Mouse (Mus musculus) heart, embryonic 14.5 days (tissue): ENCODE results near the gene Unkl. TPM values are rescaled to one million over a fixed set of nuclear protein-coding genes. Genes with fewer than 3 reads are reported as not detected.
A peak's percentile ranks its signal among the peaks of the same experiment; 100 is the strongest.

Experiments
- ATAC-seq: fragments of 200-750 bp; cut with Nextera tagmentation; 2 replicates; pipeline ENCODE4 v1.8.0; 2017; ENCODE audit warnings: low read depth, moderate TSS enrichment; ENCODE audit not compliant: insufficient number of reproducible peaks, insufficient read depth, low FRiP score
- H3K27ac ChIP-seq, 2 experiments: fragments of 200-500 bp in 1 of 2; fragments of 300-500 bp in 1 of 2; sonication (generic) in 1 of 2; replicated peaks in 1 of 2; 2 replicates each; pipeline ENCODE4 v1.5.1; 2012 to 2014; ENCODE audit warnings: low read depth in 2 of 2, low read length in 2 of 2, control low read depth in 1 of 2, mild to moderate bottlenecking in 1 of 2, mixed read lengths in 1 of 2; ENCODE audit not compliant: control insufficient read depth in 1 of 2, insufficient read depth in 1 of 2
- H3K27me3 ChIP-seq: fragments of 300-500 bp; sonication (generic); 2 replicates; pipeline ENCODE4 v1.6.1; 2014; ENCODE audit warnings: mild to moderate bottlenecking, low read length, control low read depth; ENCODE audit not compliant: control insufficient read depth, insufficient read depth
- H3K36me3 ChIP-seq: fragments of 300-500 bp; sonication (generic); 2 replicates; pipeline ENCODE4 v1.6.1; 2014; ENCODE audit warnings: mild to moderate bottlenecking, control low read depth, low read length, mixed read lengths; ENCODE audit not compliant: control insufficient read depth, insufficient read depth
- H3K4me1 ChIP-seq, 2 experiments: fragments of 200-500 bp in 1 of 2; fragments of 300-500 bp in 1 of 2; sonication (generic) in 1 of 2; 2 replicates each; pipeline ENCODE4 v1.6.1; 2012 to 2014; ENCODE audit warnings: low read length in 2 of 2, control low read depth in 1 of 2, mixed read lengths in 1 of 2; ENCODE audit not compliant: control insufficient read depth in 2 of 2, insufficient read depth in 2 of 2
- H3K4me2 ChIP-seq: fragments of 300-500 bp; sonication (generic); 2 replicates; pipeline ENCODE4 v1.6.1; 2014; ENCODE audit warnings: mild to moderate bottlenecking, low read length
- H3K4me3 ChIP-seq, 2 experiments: fragments of 200-500 bp in 1 of 2; fragments of 300-500 bp in 1 of 2; sonication (generic) in 1 of 2; 2 replicates each; pipeline ENCODE4 v1.5.1; 2012 to 2014; ENCODE audit warnings: low read length in 2 of 2, mild to moderate bottlenecking in 2 of 2, control low read depth in 1 of 2, low read depth in 1 of 2, moderate library complexity in 1 of 2; ENCODE audit not compliant: control insufficient read depth in 1 of 2, insufficient read depth in 1 of 2
- H3K9ac ChIP-seq: fragments of 300-500 bp; sonication (generic); 2 replicates; pipeline ENCODE4 v1.6.1; 2014; ENCODE audit warnings: mild to moderate bottlenecking, low read length
- H3K9me3 ChIP-seq: fragments of 300-500 bp; sonication (generic); 2 replicates; pipeline ENCODE4 v1.6.1; 2016; ENCODE audit warnings: low read length, control low read depth; ENCODE audit not compliant: control insufficient read depth
- WGBS: fragments of 180-500 bp; shearing (Covaris S2); extraction: QIAGEN DNeasy Blood & Tissue Kit; methylation state at CpG from one replicate; pipeline ENCODE4 v1.1.7; 2014; 5-methylcytosine and 5-hydroxymethylcytosine counted together
- polyA plus RNA-seq: library from polyadenylated mRNA; unstranded; fragments of >200 nt; fragmentation: Nextera tagmentation; extraction: Ambion mirVana; gene quantifications from 2 replicates; pipeline ENCODE4 v1.2.1, GENCODE M21; 2014

The Unkl gene
- polyA plus RNA-seq, 1 experiment from 2014 or later = 2.7 TPM

GRCm38 (mm10) chr17:25169706-25170105 is 18.5 kb upstream of the Unkl start:
- Histone ChIP-seq H3K9ac (no peak overlapping the region), H3K27ac (no peak overlapping the region), H3K4me2 (no peak overlapping the region), H3K9me3 (no peaks in the 10 kb centered on the region), H3K4me1 (peaks cover 5 to 8% of the 10 kb centered on the region in 2 experiments; a peak in 1 of 4 replicates), H3K36me3 (no peaks in the 10 kb centered on the region), H3K27me3 (no peaks in the 10 kb centered on the region), H3K4me3 (no peak overlapping the region)
- 66% methylated on average over 2 of the region's 2 CpGs for WGBS
- ATAC-seq = no peak

GRCm38 (mm10) chr17:25172558-25172957 is 15.6 kb upstream of the Unkl start:
- ATAC-seq = no peak
- no peak overlapping the region for H3K27ac ChIP-seq

GRCm38 (mm10) chr17:25175411-25175810 is 12.8 kb upstream of the Unkl start, which contains the start of gene Gm38655:
Gene Gm38655 (minus strand): TSS chr17:25175471.
- no peak for ATAC-seq
- H3K27ac ChIP-seq = no peak within 1 kb of the TSS
- no peaks in the 10 kb centered on the region for H3K9me3 ChIP-seq
- no peak within 1 kb of the TSS for H3K9ac ChIP-seq
- H3K4me3 ChIP-seq = no peak within 1 kb of the TSS
- peaks cover 5 to 8% of the 10 kb centered on the region in 2 experiments; a peak in 1 of 4 replicates for H3K4me1 ChIP-seq
- no peaks in the 10 kb centered on the region for H3K36me3 ChIP-seq
- H3K4me2 ChIP-seq = no peak within 1 kb of the TSS
- H3K27me3 ChIP-seq = no peaks in the 10 kb centered on the region; the same call in 1 of the 2 replicates
- 63% methylated on average over 9 of the region's 9 CpGs for WGBS

More at GRCm38 (mm10) chr17:25172558-25172957, 15.6 kb upstream of the Unkl start:
- H3K9me3 ChIP-seq = no peaks in the 10 kb centered on the region
- WGBS = 85% methylated on average over 3 of the region's 3 CpGs
- H3K4me1 ChIP-seq = peaks cover 5 to 8% of the 10 kb centered on the region in 2 experiments; a peak in 1 of 4 replicates
- no peak overlapping the region for H3K9ac ChIP-seq
- no peak overlapping the region for H3K4me3 ChIP-seq
- no peak overlapping the region for H3K4me2 ChIP-seq
- no peaks in the 10 kb centered on the region; the same call in 1 of the 2 replicates for H3K27me3 ChIP-seq
- no peaks in the 10 kb centered on the region for H3K36me3 ChIP-seq

- Histone ChIP-seq H3K4me3 (no peak overlapping the region), H3K9me3 (no peaks in the 10 kb centered on the region), H3K9ac (no peak overlapping the region), H3K4me1 (peaks cover 8 to 24% of the 10 kb centered on the region in 2 experiments), H3K36me3 (no peaks in the 10 kb centered on the region), H3K27me3 (peaks cover 9% of the 10 kb centered on the region; the same call in 1 of the 2 replicates), H3K27ac (no peak overlapping the region), H3K4me2 (peak overlapping the region; percentile 99)
- ATAC-seq = no peak
Measured at GRCm38 (mm10) chr17:25183232-25183631, 5.0 kb upstream of the Unkl start.

- H3K4me2 ChIP-seq = peak within 1 kb of the TSS; percentile 99
- peak within 1 kb of the TSS; percentile 87 to 96 for H3K4me3 ChIP-seq
- no peaks in the 10 kb centered on the region for H3K36me3 ChIP-seq
- peak within 1 kb of the TSS; percentile 83 for H3K9ac ChIP-seq
- WGBS = under 1% methylated on average over 50 of the region's 50 CpGs
- peak within 1 kb of the TSS; percentile 68 to 87 for H3K27ac ChIP-seq
- peak; percentile 78 for ATAC-seq
- H3K27me3 ChIP-seq = peaks cover 9% of the 10 kb centered on the region; the same call in 1 of the 2 replicates
- H3K9me3 ChIP-seq = no peaks in the 10 kb centered on the region
- peaks cover 8 to 25% of the 10 kb centered on the region in 2 experiments for H3K4me1 ChIP-seq
Measured at GRCm38 (mm10) chr17:25184129-25184691, 4.0 kb upstream of the Unkl start, which contains the start of gene BC003965. Gene BC003965 (plus strand): TSS chr17:25184554.

- ATAC-seq = no peak
- 9% methylated on average over 17 of the region's 17 CpGs for WGBS
- Histone ChIP-seq H3K4me3 (peak overlapping the region; percentile 87 to 96), H3K36me3 (no peaks in the 10 kb centered on the region), H3K9ac (peak overlapping the region; percentile 83), H3K27ac (peak overlapping the region in 1 of 2 experiments; percentile 87; a peak in 1 of 4 replicates), H3K4me2 (peak overlapping the region; percentile 99), H3K27me3 (peaks cover 9% of the 10 kb centered on the region; the same call in 1 of the 2 replicates), H3K4me1 (peaks cover 11 to 32% of the 10 kb centered on the region in 2 experiments), H3K9me3 (no peaks in the 10 kb centered on the region)
Measured at GRCm38 (mm10) chr17:25184961-25185360, 3.2 kb upstream of the Unkl start.

- Histone ChIP-seq H3K9ac (peak overlapping the region; percentile 88), H3K9me3 (no peaks in the 10 kb centered on the region), H3K4me1 (peaks cover 11 to 32% of the 10 kb centered on the region in 2 experiments), H3K4me2 (peak overlapping the region; percentile 84), H3K27ac (peak overlapping the region; percentile 75 to 83), H3K36me3 (peaks cover 21% of the 10 kb centered on the region), H3K4me3 (peak overlapping the region; percentile 79 to 99), H3K27me3 (0 out of 2 replicates have a peak, but pooled peaks cover 3% of the 10 kb centered on the region)
- 5% methylated on average over 11 of the region's 11 CpGs for WGBS
- no peak for ATAC-seq
Measured at GRCm38 (mm10) chr17:25187784-25188149, 430 bp upstream of the Unkl start.
